Mouse (Mus musculus): ENCODE measurements around the gene Mbnl2.

Gene Mbnl2

GRCm38 (mm10) chr14:120297833-120298232, 22.4 kb downstream of the Mbnl2 start:
- no peak for DNase-seq (ENCODE audit: low read depth)

DNA sequence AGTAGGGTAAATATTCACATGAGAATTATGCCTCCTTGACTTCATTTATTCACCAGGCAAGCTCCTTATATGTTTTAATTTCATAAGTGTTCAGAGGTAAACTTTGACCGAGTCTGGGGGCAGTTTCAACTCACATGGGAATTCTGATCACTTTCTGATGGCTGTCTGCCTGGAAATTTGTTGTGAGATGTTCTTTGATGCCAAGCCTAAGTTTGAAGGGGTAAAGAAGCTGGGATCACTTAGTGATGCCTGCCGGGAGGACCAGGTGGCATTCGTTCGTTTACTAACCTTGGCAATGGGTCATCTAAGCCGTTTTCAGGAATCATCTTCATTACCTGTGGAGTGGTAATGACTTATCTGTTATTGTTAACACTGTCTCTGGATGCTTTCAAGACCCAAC, 23.0 kb downstream of the Mbnl2 start:
- DNase-seq (ENCODE audit: low read depth): no peak

GRCm38 (mm10) chr14:120299716-120300115, 24.2 kb downstream of the Mbnl2 start:
- no peak for DNase-seq (ENCODE audit: low read depth)

GRCm38 (mm10) chr14:120300191-120300590, 24.7 kb downstream of the Mbnl2 start:
- DNase-seq (ENCODE audit: low read depth): no peak

- DNase-seq (ENCODE audit: low read depth): no peak
Observed at GRCm38 (mm10) chr14:120300814-120301213, 25.3 kb downstream of the Mbnl2 start.

DNA sequence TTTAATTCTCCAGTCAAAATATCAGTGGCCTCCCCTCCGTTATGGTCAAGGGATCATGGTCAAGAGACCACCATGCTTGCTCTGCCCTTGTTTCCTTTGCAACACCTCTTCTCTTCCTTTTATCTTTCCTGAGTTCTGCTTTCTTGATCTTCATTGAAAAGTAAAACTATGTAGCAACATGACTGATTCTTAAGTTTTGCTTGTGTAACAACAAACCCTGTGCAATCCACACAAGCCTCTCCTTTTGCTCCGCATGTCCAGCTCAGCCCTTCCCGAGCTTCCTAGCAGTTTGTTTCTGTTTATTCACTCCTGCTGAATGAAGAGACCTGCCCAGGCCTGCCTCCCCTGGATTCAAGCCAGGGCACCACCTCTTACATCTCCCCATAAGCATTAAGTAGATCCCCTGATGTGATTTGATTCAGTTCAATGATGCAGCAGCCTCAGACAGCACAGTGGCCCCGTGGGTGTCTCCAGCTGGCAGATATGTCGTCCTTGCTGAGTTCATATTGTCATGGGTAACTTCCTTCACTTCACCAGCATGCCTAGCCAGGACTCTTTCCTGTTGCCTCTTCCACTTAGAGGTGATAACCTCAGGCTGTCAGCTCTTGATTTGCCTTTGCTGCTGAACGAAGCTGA, 27.6 kb downstream of the Mbnl2 start:
- DNase-seq (ENCODE audit: low read depth): no peak

- peak; percentile 50 for DNase-seq (ENCODE audit: low read depth)
Observed at GRCm38 (mm10) chr14:120306229-120306628, 30.8 kb downstream of the Mbnl2 start.

DNA sequence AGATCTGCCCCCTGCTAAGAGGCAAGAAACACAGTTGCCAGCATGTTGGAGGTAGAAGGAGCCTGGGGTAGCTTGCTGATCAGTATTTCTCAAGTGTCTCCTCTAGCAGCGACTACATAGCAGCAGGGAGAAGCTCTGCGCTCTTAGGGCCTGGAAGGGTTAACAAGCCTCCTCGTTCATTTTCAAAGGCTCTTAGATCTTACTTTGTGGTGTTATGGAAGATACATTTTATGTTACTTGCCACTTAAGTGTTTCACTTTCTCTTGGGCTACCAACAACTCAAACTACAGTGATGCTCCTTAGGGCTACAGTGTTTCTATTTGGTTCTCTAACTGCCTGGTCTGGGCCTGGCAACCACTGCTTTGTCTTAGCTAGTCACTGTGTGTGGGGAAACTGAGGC, 31.9 kb downstream of the Mbnl2 start:
- peak; percentile 19 for DNase-seq (ENCODE audit: low read depth)

- no peak for DNase-seq (ENCODE audit: low read depth)
Observed at GRCm38 (mm10) chr14:120307963-120308362, 32.5 kb downstream of the Mbnl2 start.

DNA sequence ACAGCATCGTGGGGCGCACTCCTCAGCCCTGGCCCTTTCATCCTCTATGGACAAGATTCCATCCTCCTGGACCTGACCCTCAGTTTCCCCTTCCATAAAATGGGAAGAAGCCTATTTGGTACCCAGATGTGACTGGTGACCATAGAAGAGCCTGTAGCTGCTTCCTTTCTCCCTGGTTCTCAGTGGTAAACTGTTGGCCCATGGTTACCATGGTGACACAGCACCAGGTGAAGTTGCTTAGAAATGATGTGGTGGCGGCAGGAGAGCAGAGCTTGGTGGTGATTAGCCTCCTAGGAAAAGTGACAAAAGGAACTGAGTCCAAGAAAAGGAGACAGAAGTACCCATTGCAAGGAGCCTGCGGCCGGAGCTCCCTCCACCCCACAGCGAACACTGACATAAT, 34.2 kb downstream of the Mbnl2 start:
- no peak for DNase-seq (ENCODE audit: low read depth)

DNA sequence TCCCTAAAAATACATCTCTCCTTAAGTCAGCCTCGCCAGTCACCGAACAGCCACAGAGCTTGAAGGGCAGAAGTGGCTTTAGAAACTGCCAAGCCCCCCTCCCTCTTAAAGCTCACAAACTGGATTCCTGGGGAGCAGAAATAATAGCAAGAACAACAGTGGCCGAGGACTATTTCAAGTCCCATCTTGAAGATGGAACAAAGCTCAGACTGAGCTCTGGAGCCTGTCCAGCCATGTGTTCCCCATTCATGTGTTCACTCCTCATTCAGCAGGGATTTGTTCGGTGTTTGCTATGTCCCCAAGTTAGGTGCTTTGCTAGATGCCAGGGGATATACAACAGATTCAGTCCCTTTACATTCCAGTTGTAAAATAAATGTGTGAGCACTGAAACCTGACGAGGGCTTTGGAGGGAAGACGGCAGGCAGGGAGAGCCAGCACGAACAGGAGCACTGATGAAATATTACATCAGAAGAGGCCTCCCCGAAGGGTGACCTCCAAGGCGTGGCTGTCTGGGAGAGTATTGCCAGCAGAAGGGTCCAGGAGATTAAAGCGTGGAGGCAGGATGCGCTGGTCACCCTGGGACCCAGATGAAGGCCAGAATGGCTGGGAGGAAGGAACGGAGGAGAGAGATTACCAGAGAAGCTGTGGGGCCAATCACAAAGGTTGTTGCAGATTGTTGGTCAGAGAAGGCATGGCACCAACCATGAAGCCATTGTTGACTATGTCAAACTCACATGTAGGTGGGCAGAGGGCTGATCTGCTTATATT, 36.0 kb downstream of the Mbnl2 start:
- no peak for DNase-seq (ENCODE audit: low read depth)

- DNase-seq (ENCODE audit: low read depth): peak; percentile 70
Observed at GRCm38 (mm10) chr14:120312661-120313406, 37.4 kb downstream of the Mbnl2 start.

- peak; percentile 57 for DNase-seq (ENCODE audit: low read depth)
Observed at GRCm38 (mm10) chr14:120313466-120313865, 38.0 kb downstream of the Mbnl2 start.

- no peak for DNase-seq (ENCODE audit: low read depth)
Observed at GRCm38 (mm10) chr14:120315721-120316120, 40.3 kb downstream of the Mbnl2 start.

GRCm38 (mm10) chr14:120318326-120318935, 43.0 kb downstream of the Mbnl2 start:
- no peak for DNase-seq (ENCODE audit: low read depth)

- DNase-seq (ENCODE audit: low read depth): no peak
Observed at GRCm38 (mm10) chr14:120318974-120319731, 43.7 kb downstream of the Mbnl2 start.

DNA sequence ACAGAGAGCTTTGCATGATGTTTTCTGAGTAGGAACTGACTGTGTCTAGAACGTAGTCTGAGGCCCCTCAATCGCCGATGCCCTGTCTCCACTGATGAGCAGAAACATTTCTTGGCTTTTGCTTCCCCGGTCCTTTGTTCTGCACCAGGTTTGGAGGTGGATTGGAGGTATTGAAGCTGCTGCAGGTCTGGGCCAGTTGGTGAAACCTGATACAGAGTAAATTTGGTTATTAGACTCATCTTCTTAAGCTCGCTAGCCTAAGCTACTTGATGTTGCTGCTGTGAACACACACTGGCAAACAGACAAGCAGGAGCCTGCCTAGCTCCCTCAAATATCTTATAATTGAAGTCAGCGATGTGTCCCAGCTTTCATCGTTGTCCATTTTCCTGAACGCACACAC, 46.6 kb downstream of the Mbnl2 start:
- DNase-seq (ENCODE audit: low read depth): no peak

- DNase-seq (ENCODE audit: low read depth): no peak
Observed at GRCm38 (mm10) chr14:120323111-120323510, 47.6 kb downstream of the Mbnl2 start.

- DNase-seq (ENCODE audit: low read depth): no peak
Observed at GRCm38 (mm10) chr14:120324061-120324791, 48.8 kb downstream of the Mbnl2 start.

DNA sequence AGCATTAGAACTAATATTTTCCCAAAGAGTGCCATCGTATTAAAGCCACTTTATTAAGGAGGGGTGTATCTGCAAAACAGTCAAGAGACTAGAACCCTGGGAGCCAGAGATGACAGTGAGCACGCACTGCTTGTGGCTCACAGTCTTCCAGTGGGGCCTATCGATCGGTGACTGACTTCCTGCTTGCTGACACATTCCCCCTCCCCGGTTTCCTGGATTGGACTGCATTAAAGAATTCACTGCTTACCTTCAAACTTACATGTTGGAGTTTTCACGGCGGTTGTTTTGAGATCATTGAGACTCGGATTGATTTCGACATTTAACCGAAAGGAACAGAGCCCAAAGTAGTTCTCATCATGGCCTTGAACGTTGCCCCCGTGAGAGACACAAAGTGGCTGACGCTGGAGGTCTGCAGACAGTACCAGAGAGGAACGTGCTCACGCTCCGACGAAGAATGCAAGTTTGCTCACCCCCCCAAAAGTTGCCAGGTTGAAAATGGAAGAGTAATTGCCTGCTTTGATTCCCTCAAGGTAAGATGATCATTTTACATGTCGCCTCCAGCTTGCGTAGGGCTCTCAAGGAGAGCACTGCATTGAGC, 49.5 kb downstream of the Mbnl2 start:
- no peak for DNase-seq (ENCODE audit: low read depth)

- no peak for DNase-seq (ENCODE audit: low read depth)
Observed at GRCm38 (mm10) chr14:120325673-120326072, 50.2 kb downstream of the Mbnl2 start.
